Mouse (Mus musculus): Measurements from ENCODE around the gene Nxn.

- no peak for TF ChIP-seq POLR2A (IDR thresholded peaks at IDR 0.05; ENCODE audit: low read depth, low read length)
- no peak for TF ChIP-seq CTCF (IDR thresholded peaks at IDR 0.05; ENCODE audit: extremely low read depth, insufficient read length, insufficient replicate concordance, low read depth, low read length)
Observed at GRCm38 (mm10) chr11:76405626-76406264, 6.8 kb upstream of the Nxn start.
